Mouse (Mus musculus) ES-E14 (cell line): ENCODE measurements at regions not wholly inside any gene's neighbourhood (a gene's known extent, or its start where the extent isn't known, plus 50 kb on each side); places are given as distances from the start of the nearest gene placed in this dataset.
A peak's percentile ranks its signal among the peaks of the same experiment; 100 is the strongest.

Experiments used
- DNase-seq: peaks from one replicate; pipeline ENCODE4 v3.0.0-alpha.2; 2013; ENCODE audit warnings: low read depth, low spot score
- H3K27ac ChIP-seq: 2 replicates; pipeline ENCODE4 v1.5.1; 2012; ENCODE audit warnings: low read depth, mild to moderate bottlenecking, low read length, moderate library complexity, mixed read lengths; ENCODE audit not compliant: poor library complexity, insufficient read depth, severe bottlenecking
- H3K36me3 ChIP-seq: 2 replicates; pipeline ENCODE4 v1.6.1; 2012; ENCODE audit warnings: mild to moderate bottlenecking, low read length, moderate library complexity, mixed read lengths; ENCODE audit not compliant: control insufficient read depth, poor library complexity, insufficient read depth, severe bottlenecking
- H3K4me1 ChIP-seq, 2 experiments: fragments of 150-350 bp in 1 of 2; sonication (generic) in 1 of 2; 2 replicates each; pipeline ENCODE4 v1.6.1; 2012; ENCODE audit warnings: low read length in 2 of 2, mild to moderate bottlenecking in 1 of 2, mixed read lengths in 1 of 2; ENCODE audit not compliant: control insufficient read depth in 2 of 2, insufficient read depth in 2 of 2, poor library complexity in 1 of 2
- H3K4me3 ChIP-seq, 2 experiments: fragments of 150-350 bp in 1 of 2; sonication (generic) in 1 of 2; 2 replicates each; pipeline ENCODE4 v1.5.1; 2012; ENCODE audit warnings: low read length in 2 of 2, low read depth in 1 of 2, mild to moderate bottlenecking in 1 of 2, mixed read lengths in 1 of 2; ENCODE audit not compliant: insufficient read depth in 1 of 2, poor library complexity in 1 of 2, severe bottlenecking in 1 of 2
- H3K9ac ChIP-seq: 2 replicates; pipeline ENCODE4 v1.6.1; 2012; ENCODE audit warnings: low read depth, mild to moderate bottlenecking, low read length, mixed read lengths; ENCODE audit not compliant: poor library complexity, insufficient read depth, severe bottlenecking
- H3K9me3 ChIP-seq: fragments of 150-350 bp; sonication (generic); 2 replicates; pipeline ENCODE4 v1.6.1; 2012; ENCODE audit warnings: low read depth, mild to moderate bottlenecking, low read length; ENCODE audit not compliant: control insufficient read depth, insufficient read depth
- CHD2 ChIP-seq: IDR thresholded peaks from 2 replicates; pipeline ENCODE4 v1.6.1; 2014; ENCODE audit warnings: mild to moderate bottlenecking, low read depth, low read length, inconsistent platforms
- HCFC1 ChIP-seq: IDR thresholded peaks from 2 replicates; pipeline ENCODE4 v1.6.1; 2012; ENCODE audit warnings: low read length, inconsistent platforms, borderline replicate concordance; ENCODE audit not compliant: insufficient read depth
- MAFK ChIP-seq: IDR thresholded peaks from 2 replicates; pipeline ENCODE4 v1.6.1; 2014; ENCODE audit warnings: mild to moderate bottlenecking, low read depth, low read length, inconsistent platforms; ENCODE audit not compliant: insufficient read depth
- ZC3H11A ChIP-seq: IDR thresholded peaks from 2 replicates; pipeline ENCODE4 v1.6.1; 2012; ENCODE audit warnings: low read depth, mild to moderate bottlenecking, inconsistent platforms, low read length, borderline replicate concordance
- ZNF384 ChIP-seq: IDR thresholded peaks from 2 replicates; pipeline ENCODE4 v1.6.1; 2012; ENCODE audit warnings: low read depth, low read length, inconsistent platforms
- in situ Hi-C, 2 experiments: fragments of 600-800 bp; cut with MboI; formaldehyde crosslinking; loops; one replicate each; pipeline ENCODE4 v1.15.1; 2025; ENCODE audit warnings: low sequenced_read_pairs in 2 of 2, inconsistent platforms in 1 of 2; ENCODE audit not compliant: unreplicated experiment in 2 of 2

- Histone ChIP-seq H3K36me3 (no peaks in the 10 kb centered on the region), H3K27ac (no peak overlapping the region), H3K4me3 (no peak overlapping the region), H3K4me1 (peaks cover 5 to 15% of the 10 kb centered on the region in 2 experiments), H3K9ac (no peak overlapping the region), H3K9me3 (no peaks in the 10 kb centered on the region)
- in situ Hi-C loops, result no loop called here
- TF ChIP-seq ZNF384 (no peak), MAFK (no peak)
- no peak for DNase-seq
Observed at GRCm38 (mm10) chr10:9087871-9088270, 202.0 kb upstream of the Sash1 start.

GRCm38 (mm10) chr10:9087171-9087570 is 201.3 kb upstream of the Sash1 start:
- TF ChIP-seq ZNF384 (no peak), ZC3H11A (no peak)
- H3K9me3 ChIP-seq, result no peaks in the 10 kb centered on the region
- H3K27ac ChIP-seq, result no peak overlapping the region
- H3K9ac ChIP-seq, result no peak overlapping the region
- in situ Hi-C loops, result no loop called here
- no peaks in the 10 kb centered on the region for H3K36me3 ChIP-seq
- no peak for DNase-seq
- H3K4me3 ChIP-seq, result no peak overlapping the region
- peaks cover 5 to 13% of the 10 kb centered on the region in 2 experiments for H3K4me1 ChIP-seq

DNA sequence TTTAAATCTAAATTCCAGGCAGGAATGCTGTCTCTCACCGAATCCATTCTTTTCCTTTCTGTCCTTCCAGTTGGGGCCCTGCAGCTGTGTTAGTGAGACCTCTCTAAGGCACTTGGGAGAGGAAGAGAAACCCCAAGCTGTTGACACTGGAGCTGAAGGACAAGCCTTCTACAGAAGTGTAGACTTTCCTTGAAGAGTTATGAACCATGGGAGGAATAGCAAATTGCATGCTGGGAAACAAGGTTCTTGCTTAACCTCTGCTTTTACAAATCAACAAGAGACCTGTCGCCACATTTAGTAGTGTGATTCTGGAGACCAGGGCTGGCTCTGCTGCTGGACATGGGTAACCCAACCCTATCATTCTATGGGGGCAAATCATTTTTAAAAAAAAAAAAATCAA is 200.8 kb upstream of the Sash1 start:
- Histone ChIP-seq H3K4me1 (peaks cover 5 to 13% of the 10 kb centered on the region in 2 experiments), H3K4me3 (no peak overlapping the region), H3K36me3 (no peaks in the 10 kb centered on the region), H3K27ac (no peak overlapping the region), H3K9me3 (no peaks in the 10 kb centered on the region), H3K9ac (no peak overlapping the region)
- in situ Hi-C loops, result no loop called here
- DNase-seq, result no peak
- TF ChIP-seq ZC3H11A (no peak), HCFC1 (no peak), MAFK (no peak), ZNF384 (no peak), CHD2 (no peak)

DNA sequence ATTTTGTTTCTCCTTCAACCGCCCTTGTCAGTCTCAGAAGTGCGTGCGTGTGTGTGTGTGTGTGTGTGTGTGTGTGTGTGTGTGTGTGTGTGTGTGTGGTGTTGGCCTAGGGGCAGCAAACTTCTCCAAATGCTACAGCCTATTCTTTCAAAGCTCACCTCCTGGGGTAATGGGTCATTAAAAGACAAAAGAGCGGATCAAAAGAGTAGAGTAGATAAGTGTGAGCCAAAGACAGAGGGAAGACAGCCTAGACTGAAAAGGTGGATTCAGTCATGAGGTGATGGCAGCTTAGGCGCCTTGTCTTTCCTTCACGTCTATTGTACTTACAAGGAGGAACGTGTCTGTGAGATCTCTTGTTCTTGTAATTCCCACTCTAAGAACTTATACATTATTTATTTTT is 199.6 kb upstream of the Sash1 start:
- H3K4me1 ChIP-seq, result peaks cover 5 to 7% of the 10 kb centered on the region in 2 experiments
- H3K36me3 ChIP-seq, result no peaks in the 10 kb centered on the region
- H3K27ac ChIP-seq, result no peak overlapping the region; the same call in 1 of the 2 replicates
- no peak overlapping the region for H3K4me3 ChIP-seq
- peak; percentile 95 for DNase-seq
- no peak for TF ChIP-seq ZC3H11A
- TF ChIP-seq ZNF384, result peak; percentile 24; the same call in 1 of the 2 replicates
- peak; percentile 77 for TF ChIP-seq CHD2
- no peaks in the 10 kb centered on the region for H3K9me3 ChIP-seq
- H3K9ac ChIP-seq, result no peak overlapping the region
- in situ Hi-C loops, result no loop called here

GRCm38 (mm10) chr10:9074916-9075315 is 189.0 kb upstream of the Sash1 start:
- in situ Hi-C loops, result no loop called here
- TF ChIP-seq HCFC1, result no peak
- TF ChIP-seq CHD2, result no peak
- TF ChIP-seq ZNF384, result no peak
- TF ChIP-seq MAFK, result no peak
- no peak for TF ChIP-seq ZC3H11A
- Histone ChIP-seq H3K4me1 (no peaks in the 10 kb centered on the region), H3K4me3 (no peak overlapping the region), H3K9ac (no peak overlapping the region), H3K36me3 (no peaks in the 10 kb centered on the region), H3K9me3 (no peaks in the 10 kb centered on the region), H3K27ac (no peak overlapping the region)
- DNase-seq, result no peak
